Mouse (Mus musculus) stomach, embryonic 16.5 days (tissue): ENCODE measurements around the gene Rhobtb3. TPM values are rescaled to one million over a fixed set of nuclear protein-coding genes. Genes with fewer than 3 reads are reported as not detected.

Experiments used
- ATAC-seq: fragments of 200-750 bp; cut with Nextera tagmentation; 2 replicates; pipeline ENCODE4 v1.8.0; 2017; ENCODE audit warnings: moderate number of reproducible peaks, moderate TSS enrichment; ENCODE audit not compliant: insufficient read depth, low FRiP score
- H3K27ac ChIP-seq: fragments of 300-500 bp; sonication (generic); 2 replicates; pipeline ENCODE4 v1.5.1; 2014; ENCODE audit warnings: low read length
- H3K27me3 ChIP-seq: fragments of 300-500 bp; sonication (generic); 2 replicates; pipeline ENCODE4 v1.6.1; 2014; ENCODE audit warnings: low read length, control low read depth, mixed read lengths; ENCODE audit not compliant: control insufficient read depth, insufficient read depth
- H3K36me3 ChIP-seq: fragments of 300-500 bp; sonication (generic); 2 replicates; pipeline ENCODE4 v1.6.1; 2014; ENCODE audit warnings: low read length; ENCODE audit not compliant: control insufficient read depth, insufficient read depth
- H3K4me1 ChIP-seq: fragments of 300-500 bp; sonication (generic); 2 replicates; pipeline ENCODE4 v1.6.1; 2014; ENCODE audit warnings: low read length, control low read depth, mixed read lengths; ENCODE audit not compliant: control insufficient read depth, insufficient read depth
- H3K4me2 ChIP-seq: fragments of 300-500 bp; sonication (generic); 2 replicates; pipeline ENCODE4 v1.6.1; 2014; ENCODE audit warnings: low read depth, low read length, mixed read lengths
- H3K4me3 ChIP-seq: fragments of 300-500 bp; sonication (generic); replicated peaks from 2 replicates; pipeline ENCODE4 v1.5.1; 2014; ENCODE audit warnings: mild to moderate bottlenecking, low read length
- H3K9ac ChIP-seq: fragments of 300-500 bp; sonication (generic); 2 replicates; pipeline ENCODE4 v1.6.1; 2014; ENCODE audit warnings: low read length
- H3K9me3 ChIP-seq: fragments of 300-500 bp; sonication (generic); replicated peaks from 2 replicates; pipeline ENCODE4 v1.6.1; 2016; ENCODE audit warnings: low read length, control low read depth; ENCODE audit not compliant: control insufficient read depth
- WGBS: fragments of 180-500 bp; shearing (Covaris S2); extraction: QIAGEN DNeasy Blood & Tissue Kit; methylation state at CpG from one replicate; pipeline ENCODE4 v1.1.7; 2014; 5-methylcytosine and 5-hydroxymethylcytosine counted together
- polyA plus RNA-seq: library from polyadenylated mRNA; unstranded; fragments of >200 nt; fragmentation: Nextera tagmentation; extraction: Ambion mirVana; gene quantifications from 2 replicates; pipeline ENCODE4 v1.2.1, GENCODE M21; 2015

Rhobtb3 gene
- polyA plus RNA-seq, 1 experiment from 2014 or later, result 20.0 TPM

GRCm38 (mm10) chr13:75844833-75845518 lies 98.7 kb downstream of the Rhobtb3 start:
- H3K9me3 ChIP-seq, result no peaks in the 10 kb centered on the region
- no peak overlapping the region for H3K9ac ChIP-seq
- H3K27ac ChIP-seq, result no peak overlapping the region
- no peak overlapping the region for H3K4me2 ChIP-seq
- H3K4me3 ChIP-seq, result no peak overlapping the region
- no peaks in the 10 kb centered on the region for H3K36me3 ChIP-seq
- no peaks in the 10 kb centered on the region for H3K27me3 ChIP-seq
- WGBS, result 95% methylated on average over 2 of the region's 2 CpGs
- no peak for ATAC-seq
- H3K4me1 ChIP-seq, result peaks cover 14% of the 10 kb centered on the region

GRCm38 (mm10) chr13:75843993-75844683 lies 99.6 kb downstream of the Rhobtb3 start:
- Histone ChIP-seq H3K9me3 (no peaks in the 10 kb centered on the region), H3K4me3 (no peak overlapping the region), H3K36me3 (no peaks in the 10 kb centered on the region), H3K4me1 (peaks cover 17% of the 10 kb centered on the region), H3K27ac (no peak overlapping the region), H3K4me2 (no peak overlapping the region), H3K27me3 (no peaks in the 10 kb centered on the region), H3K9ac (no peak overlapping the region)
- no peak for ATAC-seq
- WGBS, result 71% methylated on average over 8 of the region's 8 CpGs

- Histone ChIP-seq H3K9ac (no peak overlapping the region), H3K27me3 (no peaks in the 10 kb centered on the region), H3K36me3 (no peaks in the 10 kb centered on the region), H3K27ac (no peak overlapping the region), H3K9me3 (no peaks in the 10 kb centered on the region), H3K4me3 (no peak overlapping the region), H3K4me2 (no peak overlapping the region), H3K4me1 (peaks cover 17% of the 10 kb centered on the region)
- 84% methylated on average over 5 of the region's 5 CpGs for WGBS
- no peak for ATAC-seq
Observed at GRCm38 (mm10) chr13:75843331-75843730, 100.4 kb downstream of the Rhobtb3 start.

GRCm38 (mm10) chr13:75841950-75842349 lies 101.8 kb downstream of the Rhobtb3 start:
- H3K36me3 ChIP-seq, result no peaks in the 10 kb centered on the region
- peaks cover 17% of the 10 kb centered on the region for H3K4me1 ChIP-seq
- no peaks in the 10 kb centered on the region for H3K9me3 ChIP-seq
- H3K4me2 ChIP-seq, result peak overlapping the region; percentile 66
- 75% methylated on average over 3 of the region's 3 CpGs for WGBS
- peak overlapping the region; percentile 54 for H3K4me3 ChIP-seq
- H3K27me3 ChIP-seq, result no peaks in the 10 kb centered on the region
- no peak overlapping the region for H3K27ac ChIP-seq
- no peak for ATAC-seq
- H3K9ac ChIP-seq, result no peak overlapping the region

- Histone ChIP-seq H3K4me3 (peak overlapping the region; percentile 54), H3K27ac (peak overlapping the region; percentile 79), H3K9ac (peak overlapping the region; percentile 66), H3K4me2 (peak overlapping the region; percentile 66), H3K4me1 (peaks cover 17% of the 10 kb centered on the region), H3K27me3 (no peaks in the 10 kb centered on the region), H3K36me3 (no peaks in the 10 kb centered on the region), H3K9me3 (no peaks in the 10 kb centered on the region)
- WGBS, result 41% methylated on average over 6 of the region's 6 CpGs
- no peak for ATAC-seq
Observed at GRCm38 (mm10) chr13:75840752-75841285, 102.9 kb downstream of the Rhobtb3 start.

GRCm38 (mm10) chr13:75839719-75840481 lies 103.8 kb downstream of the Rhobtb3 start, which contains the start of gene Glrx:
Glrx (plus strand) TSS chr13:75839868.
- peak; percentile 89 for ATAC-seq
- Histone ChIP-seq H3K27ac (peak within 1 kb of the TSS; percentile 79), H3K9me3 (no peaks in the 10 kb centered on the region), H3K36me3 (no peaks in the 10 kb centered on the region), H3K4me3 (peak within 1 kb of the TSS; percentile 54), H3K27me3 (no peaks in the 10 kb centered on the region), H3K4me2 (peak within 1 kb of the TSS; percentile 66), H3K9ac (peak within 1 kb of the TSS; percentile 66), H3K4me1 (peaks cover 17% of the 10 kb centered on the region)
- under 1% methylated on average over 12 of the region's 12 CpGs for WGBS

GRCm38 (mm10) chr13:75838506-75838905 lies 105.2 kb downstream of the Rhobtb3 start:
- Histone ChIP-seq H3K9me3 (no peaks in the 10 kb centered on the region), H3K9ac (no peak overlapping the region), H3K27ac (no peak overlapping the region), H3K27me3 (no peaks in the 10 kb centered on the region), H3K36me3 (no peaks in the 10 kb centered on the region), H3K4me1 (peaks cover 17% of the 10 kb centered on the region), H3K4me2 (no peak overlapping the region), H3K4me3 (no peak overlapping the region)
- 80% methylated on average over 4 of the region's 4 CpGs for WGBS
- no peak for ATAC-seq

- Histone ChIP-seq H3K9ac (no peak overlapping the region), H3K36me3 (no peaks in the 10 kb centered on the region), H3K27ac (peak overlapping the region; percentile 13; the same call in 1 of the 2 replicates), H3K9me3 (no peaks in the 10 kb centered on the region), H3K4me2 (no peak overlapping the region), H3K4me1 (peaks cover 3% of the 10 kb centered on the region; the same call in 1 of the 2 replicates), H3K4me3 (no peak overlapping the region), H3K27me3 (no peaks in the 10 kb centered on the region)
- ATAC-seq, result peak; percentile 24; the same call in 1 of the 2 replicates
- 58% methylated on average over 2 of the region's 2 CpGs for WGBS
Observed at GRCm38 (mm10) chr13:75835461-75835860, 108.3 kb downstream of the Rhobtb3 start.
